Mouse (Mus musculus): Measurements from ENCODE around the gene Dchs1. TPM values are rescaled to one million over a fixed set of nuclear protein-coding genes. Genes with fewer than 3 reads are reported as not detected.
A peak's percentile ranks its signal among the peaks of the same experiment; 100 is the strongest.

Gene Dchs1
- total and polyA plus RNA-seq, 2 experiments from 2014 or later = 6.6 to 109 TPM

- Histone ChIP-seq H3K27me3 (ENCODE audit: insufficient read depth, low read length) (no peaks in the 10 kb centered on the region), H3K9me3 (ENCODE audit: low read length) (no peaks in the 10 kb centered on the region), H3K4me1 (ENCODE audit: insufficient read depth, low read length) (peaks cover 10% of the 10 kb centered on the region; the same call in 1 of the 2 replicates), H3K4me2 (ENCODE audit: low read depth, low read length) (no peak overlapping the region), H3K4me3 (ENCODE audit: low read length) (no peak overlapping the region), H3K36me3 (ENCODE audit: insufficient read depth, low read length) (peaks cover 54% of the 10 kb centered on the region), H3K27ac (no peak overlapping the region), H3K9ac (replicated peaks; ENCODE audit: low read length) (no peak overlapping the region)
- no peak for TF ChIP-seq CTCF (IDR thresholded peaks at IDR 0.05; ENCODE audit: low read depth)
- ATAC-seq (no peak), DNase-seq (ENCODE audit: low spot score) (no peak)
- 71% methylated on average over 11 of the region's 11 CpGs for WGBS
Observed at GRCm38 (mm10) chr7:105764331-105764730, 23.1 kb downstream of the Dchs1 start.

- no peak for TF ChIP-seq CTCF (IDR thresholded peaks at IDR 0.05; ENCODE audit: low read depth)
- H3K27ac ChIP-seq = no peak overlapping the region
- H3K9ac ChIP-seq (replicated peaks; ENCODE audit: low read length) = no peak overlapping the region
- no peak for DNase-seq (ENCODE audit: low spot score)
- H3K27me3 ChIP-seq (ENCODE audit: insufficient read depth, low read length) = no peaks in the 10 kb centered on the region
- no peak overlapping the region for H3K4me2 ChIP-seq (ENCODE audit: low read depth, low read length)
- peak; percentile 14 for ATAC-seq
- peaks cover 69% of the 10 kb centered on the region for H3K36me3 ChIP-seq (ENCODE audit: insufficient read depth, low read length)
- 39% methylated on average over 55 of the region's 55 CpGs for WGBS
- H3K4me3 ChIP-seq (ENCODE audit: low read length) = no peak overlapping the region
- H3K4me1 ChIP-seq (ENCODE audit: insufficient read depth, low read length) = 0 out of 2 replicates have a peak, but pooled peaks cover 1% of the 10 kb centered on the region
- H3K9me3 ChIP-seq (ENCODE audit: low read length) = no peaks in the 10 kb centered on the region
Observed at GRCm38 (mm10) chr7:105762517-105763270, 24.8 kb downstream of the Dchs1 start.

- no peak for DNase-seq (ENCODE audit: low spot score)
- TF ChIP-seq CTCF (IDR thresholded peaks at IDR 0.05; ENCODE audit: low read depth) = no peak
- no peak overlapping the region; the same call in 1 of the 2 replicates for H3K27ac ChIP-seq
- H3K27me3 ChIP-seq (ENCODE audit: insufficient read depth, low read length) = no peaks in the 10 kb centered on the region
- peak; percentile 19 for ATAC-seq
- H3K4me1 ChIP-seq (ENCODE audit: insufficient read depth, low read length) = no peaks in the 10 kb centered on the region
- H3K36me3 ChIP-seq (ENCODE audit: insufficient read depth, low read length) = peaks cover 74% of the 10 kb centered on the region
- no peak overlapping the region for H3K4me2 ChIP-seq (ENCODE audit: low read depth, low read length)
- H3K4me3 ChIP-seq (ENCODE audit: low read length) = no peak overlapping the region
- H3K9me3 ChIP-seq (ENCODE audit: low read length) = no peaks in the 10 kb centered on the region
- WGBS = 29% methylated on average over 51 of the region's 51 CpGs
- H3K9ac ChIP-seq (replicated peaks; ENCODE audit: low read length) = no peak overlapping the region
Observed at GRCm38 (mm10) chr7:105761813-105762484, 25.5 kb downstream of the Dchs1 start.

GRCm38 (mm10) chr7:105753281-105753680, 34.2 kb downstream of the Dchs1 start:
- ATAC-seq = no peak
- Histone ChIP-seq H3K36me3 (ENCODE audit: insufficient read depth, low read length) (peaks cover 53% of the 10 kb centered on the region), H3K27ac (peak overlapping the region; percentile 76; the same call in 1 of the 2 replicates), H3K4me2 (ENCODE audit: low read depth, low read length) (no peak overlapping the region), H3K9ac (replicated peaks; ENCODE audit: low read length) (no peak overlapping the region), H3K4me3 (ENCODE audit: low read length) (no peak overlapping the region), H3K27me3 (ENCODE audit: insufficient read depth, low read length) (no peaks in the 10 kb centered on the region), H3K4me1 (ENCODE audit: insufficient read depth, low read length) (no peaks in the 10 kb centered on the region), H3K9me3 (ENCODE audit: low read length) (no peaks in the 10 kb centered on the region)
- DNase-seq (ENCODE audit: low spot score) = no peak
- WGBS = 92% methylated on average over 10 of the region's 10 CpGs
- no peak for TF ChIP-seq CTCF (IDR thresholded peaks at IDR 0.05; ENCODE audit: low read depth)

GRCm38 (mm10) chr7:105752716-105753115, 34.7 kb downstream of the Dchs1 start:
- Histone ChIP-seq H3K9ac (replicated peaks; ENCODE audit: low read length) (no peak overlapping the region), H3K4me2 (ENCODE audit: low read depth, low read length) (no peak overlapping the region), H3K27me3 (ENCODE audit: insufficient read depth, low read length) (no peaks in the 10 kb centered on the region), H3K4me1 (ENCODE audit: insufficient read depth, low read length) (no peaks in the 10 kb centered on the region), H3K36me3 (ENCODE audit: insufficient read depth, low read length) (peaks cover 48% of the 10 kb centered on the region), H3K4me3 (ENCODE audit: low read length) (no peak overlapping the region), H3K9me3 (ENCODE audit: low read length) (no peaks in the 10 kb centered on the region), H3K27ac (peak overlapping the region; percentile 76; the same call in 1 of the 2 replicates)
- DNase-seq (ENCODE audit: low spot score) (peak; percentile 37), ATAC-seq (peak; percentile 33)
- peak; percentile 40 for TF ChIP-seq CTCF (IDR thresholded peaks at IDR 0.05; ENCODE audit: low read depth)
- 63% methylated on average over 2 of the region's 2 CpGs for WGBS

- Histone ChIP-seq H3K4me3 (ENCODE audit: low read length) (peak within 1 kb of the TSS; percentile 50), H3K27me3 (ENCODE audit: insufficient read depth, low read length) (no peaks in the 10 kb centered on the region), H3K4me2 (ENCODE audit: low read depth, low read length) (peak within 1 kb of the TSS; percentile 92), H3K36me3 (ENCODE audit: insufficient read depth, low read length) (peaks cover 38% of the 10 kb centered on the region), H3K4me1 (ENCODE audit: insufficient read depth, low read length) (no peaks in the 10 kb centered on the region), H3K9ac (replicated peaks; ENCODE audit: low read length) (peak within 1 kb of the TSS; percentile 61), H3K27ac (peak within 1 kb of the TSS; percentile 76), H3K9me3 (ENCODE audit: low read length) (no peaks in the 10 kb centered on the region)
- DNase-seq (ENCODE audit: low spot score) (peak; percentile 94), ATAC-seq (peak; percentile 95)
- TF ChIP-seq CTCF (IDR thresholded peaks at IDR 0.05; ENCODE audit: low read depth) = no peak
- WGBS = 21% methylated on average over 20 of the region's 20 CpGs
Observed at GRCm38 (mm10) chr7:105751491-105752433, 35.7 kb downstream of the Dchs1 start, which contains the start of gene Tpp1. Gene Tpp1, minus strand, starts transcription at chr7:105752235.

Measured in hindbrain, postnatal 0 days (tissue).